Mouse (Mus musculus) liver, postnatal 0 days (tissue): ENCODE results near the gene Unc13c.

Source experiments
- CTCF ChIP-seq: sonication (generic); IDR thresholded peaks from 2 replicates; pipeline ENCODE4 v1.5.1; 2016; ENCODE audit warnings: antibody characterized with exemption, low read depth
- EP300 ChIP-seq: IDR thresholded peaks from 2 replicates; pipeline ENCODE4 v1.6.1; 2016; ENCODE audit warnings: antibody characterized with exemption, low read depth, mild to moderate bottlenecking

DNA sequence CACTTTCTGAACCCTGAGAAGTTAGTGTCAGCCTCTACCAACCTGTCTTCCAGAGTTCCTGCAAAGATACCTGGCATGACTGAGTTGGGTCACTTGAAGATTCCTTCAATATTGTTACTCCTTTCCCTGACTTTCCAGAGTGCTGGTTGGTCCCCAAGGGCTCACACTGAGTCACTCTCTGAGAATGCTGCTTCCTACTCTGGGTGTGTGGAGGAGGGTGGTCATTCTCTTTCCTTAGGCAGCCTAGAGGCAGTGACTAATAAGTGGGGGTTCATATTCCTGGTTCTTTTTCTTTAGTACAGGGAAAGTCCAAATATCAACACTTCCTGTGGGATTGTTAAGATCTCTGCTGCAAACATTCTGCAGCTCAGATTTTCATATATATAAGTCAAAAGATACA lies 16.4 kb downstream of the Unc13c start:
- TF ChIP-seq CTCF (no peak), EP300 (no peak)
